Mouse (Mus musculus) layer of hippocampus, adult 8-10 months (tissue): ENCODE measurements around the gene Fxr2. TPM values are rescaled to one million over a fixed set of nuclear protein-coding genes. Genes with fewer than 3 reads are reported as not detected.
"Not testable (repeated sequence)": the region's sequence is repeated elsewhere in the genome, so short reads cannot be mapped to it uniquely, and the experiment has no call there.

Experiments used
- DNase-seq, 2 experiments: peaks; one replicate each; pipeline ENCODE4 v3.0.0; 2022; ENCODE audit warnings: low spot score in 2 of 2
- total RNA-seq, 4 experiments: library from RNA; stranded (reverse); gene quantifications; 2 replicates each; pipeline ENCODE4 v1.2.4; 2022

Gene Fxr2
- total RNA-seq, 4 experiments from 2014 or later = 132 to 154 (median 139) TPM

DNA sequence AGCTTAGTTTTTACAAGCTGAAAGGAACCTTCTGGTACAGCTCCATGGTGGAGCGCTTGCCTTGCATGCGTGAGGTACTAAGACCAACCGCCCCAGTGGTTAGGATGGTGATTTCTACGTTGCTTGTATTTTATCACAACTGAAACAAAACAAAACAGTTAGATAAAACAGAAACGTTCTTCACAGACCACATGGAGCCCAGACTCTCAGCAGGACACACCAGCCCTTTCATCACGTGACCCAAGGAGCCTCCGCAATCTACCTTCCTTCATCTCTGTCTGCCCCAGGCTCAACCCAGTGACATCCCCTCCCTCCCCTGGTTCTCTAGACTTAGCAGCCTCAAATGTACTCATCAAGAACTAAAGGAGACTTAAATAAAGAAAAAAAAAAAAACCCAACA is 23.4 kb upstream of the Fxr2 start:
- DNase-seq = no peak

DNA sequence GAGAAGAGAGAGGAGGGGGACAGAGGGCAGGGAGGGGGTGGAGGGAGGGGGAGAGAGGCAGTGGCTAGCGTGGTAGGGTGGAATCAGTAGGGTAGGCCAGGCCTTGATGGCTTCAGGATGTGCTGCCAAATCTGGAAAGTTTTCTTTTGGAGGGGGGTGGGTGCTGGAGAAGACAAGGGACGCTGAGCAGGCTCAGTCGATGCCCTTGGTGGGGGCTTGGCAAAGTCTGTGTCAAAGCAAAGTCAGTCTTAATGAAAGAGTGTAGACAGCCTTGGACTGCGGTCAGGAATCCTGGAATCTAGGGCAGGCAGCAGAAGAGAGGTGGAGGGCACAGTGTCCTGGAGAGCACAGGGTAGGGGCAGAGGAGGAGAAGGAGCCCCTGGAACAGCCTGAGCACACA is 21.9 kb upstream of the Fxr2 start:
- DNase-seq = no peak

DNA sequence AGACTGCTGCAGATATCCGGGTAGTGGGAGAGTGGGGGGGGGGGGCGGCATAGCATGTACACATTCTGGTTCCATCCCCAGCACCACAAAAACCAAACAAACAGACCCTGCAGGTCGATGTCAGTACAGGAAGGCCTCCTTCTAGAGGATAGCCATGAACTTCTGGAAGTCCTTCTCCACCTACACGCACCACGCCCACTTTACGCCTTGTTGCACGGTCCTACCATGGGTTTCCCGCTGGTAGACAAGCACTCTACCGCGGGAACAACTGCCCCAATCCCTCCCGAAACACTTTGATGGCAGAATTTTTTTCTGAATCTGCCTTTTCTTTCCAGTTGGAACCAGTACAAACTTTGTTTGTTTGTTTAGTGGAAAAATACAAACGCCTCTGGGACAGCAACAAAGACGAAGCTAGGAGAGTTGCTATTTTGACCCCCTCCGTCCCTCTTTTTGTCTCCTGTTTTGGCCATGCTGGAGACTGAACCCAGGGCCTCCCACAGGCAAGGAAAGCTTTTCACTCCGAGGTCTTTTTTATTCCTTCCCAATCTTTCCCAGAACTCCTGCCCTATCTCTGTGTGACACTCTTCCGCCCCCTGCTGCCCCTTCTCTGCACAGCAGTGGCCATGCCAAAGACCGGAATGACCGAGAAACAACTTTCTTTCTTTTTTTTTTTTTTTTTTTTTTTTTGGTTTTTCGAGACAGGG is 19.1 kb upstream of the Fxr2 start:
- DNase-seq = peak; percentile 71 to 80

DNA sequence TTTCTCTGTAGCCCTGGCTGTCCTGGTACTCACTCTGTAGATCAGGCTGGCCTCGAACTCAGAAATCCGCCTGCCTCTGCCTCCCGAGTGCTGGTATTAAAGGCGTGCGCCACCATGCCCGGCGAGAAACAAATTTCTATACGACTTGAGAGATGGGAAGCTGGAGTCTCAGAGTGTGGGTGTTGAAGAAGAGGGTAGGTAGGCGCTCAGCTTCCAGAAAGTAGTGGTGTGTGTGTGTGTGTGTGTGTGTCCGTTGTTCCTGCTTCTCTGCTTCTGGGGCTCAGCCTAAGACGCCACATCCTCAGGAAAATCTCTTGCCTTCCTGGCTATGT is 18.6 kb upstream of the Fxr2 start:
- DNase-seq = not testable (repeated sequence)

DNA sequence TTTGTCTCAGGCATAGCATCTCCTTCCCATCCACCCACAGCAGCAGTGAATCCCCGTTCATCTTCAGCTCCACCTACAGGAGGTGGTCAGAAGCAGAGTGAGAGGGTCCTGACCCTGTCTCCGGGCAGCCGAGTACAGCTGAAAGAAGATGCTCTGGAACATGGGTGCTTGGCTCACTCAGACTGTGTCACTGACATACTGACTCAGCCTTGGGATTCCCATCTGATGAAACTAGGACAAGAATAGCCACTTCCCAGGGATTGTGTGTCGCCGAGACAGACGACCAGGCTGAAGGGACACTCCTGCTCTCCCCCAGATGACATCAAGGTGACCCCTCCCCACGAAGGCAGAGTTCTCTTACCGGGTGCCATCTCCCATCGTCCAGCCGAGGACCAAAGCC is 16.0 kb upstream of the Fxr2 start:
- DNase-seq = no peak

DNA sequence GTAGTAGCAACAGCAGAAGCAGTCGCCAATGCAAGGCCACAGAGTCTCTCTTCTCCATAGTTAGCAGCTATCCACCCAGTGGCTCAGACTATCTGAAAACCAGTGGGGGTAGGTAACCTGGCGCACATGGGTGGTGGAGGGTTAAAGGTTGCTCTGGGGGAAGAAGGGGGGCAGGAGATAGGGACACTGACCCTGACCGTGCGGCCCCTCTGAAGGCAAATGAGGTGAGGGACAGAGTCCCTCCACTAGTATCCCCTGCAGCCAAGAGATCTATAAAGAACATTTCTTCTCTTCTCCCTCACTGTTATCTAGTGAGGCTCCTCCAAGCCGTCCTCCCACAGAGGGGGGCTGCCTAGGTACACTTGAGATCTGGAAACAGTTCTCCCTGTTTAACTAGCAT is 15.0 kb upstream of the Fxr2 start, which contains the start of gene Shbg:
Gene Shbg, minus strand, starts transcription at position 101 of the 400 bp plus-strand sequence.
- DNase-seq = no peak

DNA sequence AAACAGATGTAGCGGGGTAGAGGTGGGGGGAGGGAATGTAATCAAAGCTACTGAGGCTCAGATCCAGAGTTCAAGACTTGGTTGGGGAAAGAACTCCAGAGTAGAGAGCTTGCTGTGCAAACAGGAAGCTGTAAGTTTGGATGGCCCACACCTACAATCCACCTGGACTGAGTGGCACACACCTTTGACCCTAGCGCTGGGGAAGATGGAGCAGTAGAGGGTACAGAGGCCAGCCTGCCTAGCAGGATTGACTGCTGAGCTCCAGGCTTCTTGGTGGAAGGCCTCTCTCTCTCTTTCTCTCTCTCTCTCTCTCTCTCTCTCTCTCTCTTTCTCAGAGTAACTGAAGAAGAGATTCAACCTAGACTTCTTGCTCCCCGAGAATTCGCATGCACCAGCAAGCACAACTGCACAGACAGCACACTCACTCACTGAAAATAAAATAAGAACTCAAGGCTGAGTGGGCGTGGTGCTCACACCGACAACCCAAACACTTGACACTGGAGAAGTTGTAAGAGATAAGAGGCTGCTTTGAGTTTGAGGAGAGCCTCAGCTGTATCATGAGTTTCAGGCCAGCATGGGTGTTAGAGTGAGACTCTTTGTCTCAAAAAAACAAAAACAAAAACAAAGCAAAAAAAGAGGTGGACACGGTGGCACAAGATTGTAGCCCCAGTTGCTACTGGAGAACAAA is 12.3 kb upstream of the Fxr2 start:
- DNase-seq = no peak

DNA sequence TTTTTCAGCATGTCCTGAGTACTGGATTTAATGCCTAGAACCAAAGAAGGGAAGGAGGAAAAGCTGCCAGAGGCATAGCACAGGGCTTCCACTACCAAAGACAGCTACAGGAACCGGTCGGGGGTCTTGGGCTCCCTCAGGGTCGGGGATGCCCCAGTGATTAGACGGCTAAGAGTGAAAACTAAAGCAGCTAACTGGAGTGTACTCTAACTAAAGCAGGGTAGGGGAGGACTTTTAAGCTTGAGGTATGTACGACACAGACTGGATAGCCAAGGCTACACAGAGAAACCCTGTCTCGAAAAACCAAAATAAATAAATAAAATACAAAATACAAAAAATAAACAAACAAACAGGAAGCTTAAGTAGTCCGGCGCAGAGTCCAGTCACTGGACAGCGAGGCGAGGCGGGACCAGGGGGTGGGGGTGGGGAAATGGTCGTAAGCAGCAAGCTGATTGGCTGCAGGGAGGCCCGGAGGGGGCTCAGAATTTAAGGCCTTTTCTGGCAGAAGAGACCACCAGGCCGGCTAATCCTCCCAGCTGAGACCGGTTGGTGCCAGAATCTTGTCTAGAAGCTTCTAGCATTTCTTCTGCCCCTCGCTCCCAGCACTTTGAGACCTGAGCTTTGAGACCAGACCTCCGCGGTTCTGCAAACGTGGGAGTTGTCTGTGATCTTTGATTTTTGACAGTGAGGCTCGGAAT is 11.1 kb upstream of the Fxr2 start, which contains the start of gene Sat2:
Gene Sat2, plus strand, starts transcription at position 454 of the 698 bp plus-strand sequence.
- DNase-seq = peak in 1 of 2 experiments; percentile 40

DNA sequence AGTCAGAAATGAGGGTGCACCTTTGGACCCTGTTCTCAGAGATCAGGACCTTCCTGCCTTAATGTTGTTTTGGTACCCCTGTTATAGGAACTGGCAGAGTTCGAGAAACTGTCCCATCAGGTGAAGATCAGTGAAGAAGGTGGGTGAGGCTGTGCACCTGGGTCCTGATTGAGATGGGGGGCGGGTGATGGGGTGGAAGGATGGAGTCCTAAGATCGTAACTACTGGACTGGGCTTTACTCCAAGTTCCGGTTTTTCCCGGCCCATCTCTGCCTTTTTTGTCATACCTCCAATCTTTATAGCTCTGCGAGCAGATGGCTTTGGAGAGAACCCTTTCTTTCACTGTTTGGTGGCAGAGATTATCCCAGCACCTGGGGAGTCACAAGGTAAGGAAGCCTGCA is 10.4 kb upstream of the Fxr2 start:
- DNase-seq = no peak

DNA sequence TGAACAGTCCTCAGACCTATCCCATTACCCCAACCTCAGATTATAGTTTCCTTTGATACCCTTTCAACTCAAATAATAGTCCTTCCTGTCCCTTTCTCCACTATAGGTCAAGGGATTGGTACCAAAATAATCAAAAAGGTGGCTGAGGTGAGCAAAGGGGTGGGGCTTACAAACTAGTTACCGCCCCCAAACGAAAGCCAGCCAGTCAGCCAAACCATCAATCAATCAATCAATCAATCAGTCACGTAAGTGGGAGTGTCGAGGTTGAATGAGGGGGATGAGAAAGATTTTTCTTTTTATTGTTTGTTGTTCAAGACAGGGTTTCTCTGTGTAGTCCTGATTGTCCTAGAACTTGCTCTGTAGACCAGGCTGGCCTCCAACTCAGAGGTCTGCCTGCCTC is 9.8 kb upstream of the Fxr2 start:
- DNase-seq = no peak

DNA sequence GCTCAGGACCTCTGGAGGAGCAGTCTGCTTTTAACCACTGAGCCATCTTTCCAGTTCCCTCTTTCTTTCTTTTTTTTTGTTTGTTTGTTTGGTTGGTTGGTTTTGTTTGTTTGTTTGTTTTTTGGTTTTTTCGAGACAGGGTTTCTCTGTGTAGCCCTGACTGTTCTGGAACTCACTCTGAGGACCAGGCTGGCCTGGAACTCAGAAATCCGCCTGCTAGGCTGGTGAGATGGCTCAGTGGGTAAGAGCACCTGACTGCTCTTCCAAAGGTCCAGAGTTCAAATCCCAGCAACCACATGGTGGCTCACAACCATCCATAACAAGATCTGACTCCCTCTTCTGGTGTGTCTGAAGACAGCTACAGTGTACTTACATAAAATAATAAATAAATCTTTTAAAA is 8.5 kb upstream of the Fxr2 start:
- DNase-seq = not testable (repeated sequence)

DNA sequence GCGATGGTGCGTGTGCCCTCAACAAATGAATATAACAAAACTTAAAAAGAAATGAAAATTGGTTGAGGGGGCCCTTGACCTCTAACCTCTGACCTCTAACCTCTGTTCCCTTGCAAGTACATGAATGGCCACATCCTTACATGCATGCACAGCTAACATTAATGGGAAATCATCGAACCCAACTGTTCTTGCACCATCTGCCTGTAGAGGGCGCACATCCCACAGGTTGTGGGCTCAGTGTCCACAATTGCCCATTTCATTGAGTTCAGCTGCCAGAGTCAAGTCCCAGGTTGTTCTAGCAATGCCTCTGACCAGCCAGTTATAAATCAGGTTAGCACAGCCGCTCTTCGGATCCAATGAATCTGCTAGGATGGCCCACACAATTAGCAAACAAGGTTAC is 4.5 kb upstream of the Fxr2 start:
- DNase-seq = peak; percentile 65 to 78

DNA sequence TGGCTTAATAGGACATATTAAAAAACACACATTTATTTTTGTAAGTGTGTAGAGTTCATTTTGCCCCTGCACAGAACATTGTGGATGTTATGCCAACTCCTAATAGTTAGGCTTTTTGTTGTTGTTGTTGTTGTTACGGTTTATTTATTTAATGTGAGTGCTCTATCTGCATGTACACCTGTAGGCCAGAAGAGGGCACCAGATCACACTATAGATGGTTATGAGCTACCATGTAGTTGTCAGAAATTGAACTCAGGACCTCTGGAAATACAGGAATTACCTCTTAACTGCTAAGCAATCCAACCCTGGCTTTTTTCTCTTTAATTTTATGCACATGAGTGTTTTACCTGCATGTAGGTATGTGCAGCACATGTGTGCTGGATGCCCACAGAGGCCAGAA is 3.0 kb upstream of the Fxr2 start:
- no peak for DNase-seq

DNA sequence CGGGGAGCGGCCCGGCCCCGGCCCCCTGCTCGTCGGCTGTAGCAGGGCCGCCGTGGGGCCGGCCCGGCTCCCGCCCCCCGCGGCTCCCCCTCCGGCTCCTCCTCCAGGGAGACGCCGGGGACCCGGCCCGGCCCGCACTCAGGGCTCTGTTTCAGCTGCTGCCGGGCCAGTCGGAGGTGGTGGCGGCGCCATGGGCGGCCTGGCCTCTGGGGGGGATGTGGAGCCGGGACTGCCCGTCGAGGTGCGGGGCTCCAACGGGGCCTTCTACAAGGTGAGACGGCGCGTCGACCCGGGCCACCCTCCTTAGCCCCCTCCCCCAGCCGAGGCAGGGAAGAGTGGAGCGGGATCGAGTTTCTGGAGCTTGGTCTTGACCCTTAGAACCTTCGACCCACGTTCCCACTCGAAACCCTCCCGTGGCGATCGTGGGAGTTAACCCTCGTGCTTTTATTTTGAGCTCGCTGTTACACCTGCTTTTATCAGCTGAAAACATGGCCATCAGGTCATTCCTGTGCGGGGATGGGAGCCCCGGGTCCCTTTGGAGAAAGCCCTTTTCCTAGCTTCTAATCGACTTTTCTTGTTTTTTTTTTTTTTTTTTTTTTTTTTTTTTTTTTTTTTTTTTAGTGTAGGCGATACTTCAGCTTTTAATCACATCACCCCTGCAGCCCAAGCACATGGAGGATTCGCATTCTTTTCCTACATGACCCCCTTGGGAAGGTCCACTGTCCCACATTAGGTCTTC is 507 bp downstream of the Fxr2 start:
- DNase-seq = no peak

DNA sequence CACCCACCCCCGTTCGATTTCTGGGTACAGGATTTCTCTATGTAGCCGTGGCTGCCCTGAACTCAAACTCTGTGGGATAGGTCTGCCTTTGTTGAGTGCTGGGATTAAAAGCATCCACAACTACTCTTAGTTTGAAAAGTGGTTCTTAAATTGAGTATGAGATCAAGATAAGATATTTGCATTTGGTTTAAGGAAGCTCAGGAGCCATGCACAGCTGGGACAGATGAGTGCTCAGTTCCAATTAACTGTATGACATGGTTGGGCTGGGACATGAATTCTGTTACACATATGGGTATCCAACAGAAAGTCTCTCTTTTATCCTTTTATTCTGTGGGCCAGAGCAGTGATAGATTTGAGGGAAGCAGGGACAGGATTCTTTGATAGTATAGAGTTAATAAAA is 2.7 kb downstream of the Fxr2 start:
- DNase-seq = no peak

DNA sequence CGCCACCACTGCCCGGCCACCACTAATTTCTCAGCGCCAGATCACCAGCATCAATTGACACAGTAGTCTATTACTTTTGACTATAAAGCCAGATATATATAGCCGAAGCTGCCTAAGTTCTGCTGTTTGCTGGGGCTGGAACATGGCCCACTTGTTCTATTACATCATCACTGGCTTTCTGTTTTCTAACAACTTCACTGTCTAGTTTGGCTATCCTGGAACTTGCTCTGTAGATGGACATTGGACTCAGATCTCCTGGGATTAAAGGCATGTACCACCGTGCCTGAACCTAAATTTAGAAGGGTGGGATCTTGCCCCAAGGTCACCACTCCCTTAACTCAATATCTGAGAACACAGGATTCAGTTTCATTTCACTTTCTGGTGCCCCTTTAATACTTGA is 13.1 kb downstream of the Fxr2 start:
- DNase-seq = no peak

DNA sequence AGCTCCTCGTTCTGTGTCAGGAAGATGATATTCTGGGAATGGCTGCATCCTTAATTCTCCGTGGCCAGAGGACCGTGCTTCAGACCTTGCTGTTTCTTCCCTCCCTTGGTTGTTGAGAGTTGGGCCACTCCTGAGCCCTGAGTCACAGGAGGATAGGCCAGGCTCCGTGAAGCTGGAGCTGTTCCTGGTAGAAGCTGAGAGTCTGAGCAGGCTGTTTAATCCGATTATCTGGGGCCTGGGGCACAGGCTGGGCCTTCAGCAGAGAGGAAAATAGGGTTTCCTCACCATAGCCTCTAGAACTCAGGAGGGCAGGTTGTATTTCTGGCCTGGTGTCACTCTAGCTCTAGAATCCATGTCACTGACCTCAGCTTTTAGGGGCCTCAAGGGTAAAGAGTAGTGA is 20.6 kb downstream of the Fxr2 start:
- no peak for DNase-seq

DNA sequence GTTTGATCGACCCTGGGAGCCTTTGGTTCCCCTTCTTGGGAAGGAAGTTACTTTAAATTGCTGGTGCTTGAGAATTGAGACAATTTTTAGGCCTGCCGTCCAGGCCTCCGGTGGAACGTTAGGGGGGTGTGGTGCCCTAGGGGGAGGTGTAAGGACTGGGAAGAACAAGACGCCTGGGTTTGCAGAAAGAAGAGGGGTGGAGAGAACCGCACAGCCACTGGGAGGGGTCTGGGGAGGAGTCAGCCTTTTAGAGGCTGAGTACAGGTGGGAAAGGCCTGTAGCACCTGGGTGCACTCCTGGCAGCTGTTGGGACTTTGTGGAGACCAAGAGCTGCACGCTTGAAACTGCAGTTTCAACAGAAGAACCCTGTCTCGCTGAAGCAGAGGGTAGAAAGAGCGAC is 22.0 kb downstream of the Fxr2 start:
- DNase-seq = no peak

DNA sequence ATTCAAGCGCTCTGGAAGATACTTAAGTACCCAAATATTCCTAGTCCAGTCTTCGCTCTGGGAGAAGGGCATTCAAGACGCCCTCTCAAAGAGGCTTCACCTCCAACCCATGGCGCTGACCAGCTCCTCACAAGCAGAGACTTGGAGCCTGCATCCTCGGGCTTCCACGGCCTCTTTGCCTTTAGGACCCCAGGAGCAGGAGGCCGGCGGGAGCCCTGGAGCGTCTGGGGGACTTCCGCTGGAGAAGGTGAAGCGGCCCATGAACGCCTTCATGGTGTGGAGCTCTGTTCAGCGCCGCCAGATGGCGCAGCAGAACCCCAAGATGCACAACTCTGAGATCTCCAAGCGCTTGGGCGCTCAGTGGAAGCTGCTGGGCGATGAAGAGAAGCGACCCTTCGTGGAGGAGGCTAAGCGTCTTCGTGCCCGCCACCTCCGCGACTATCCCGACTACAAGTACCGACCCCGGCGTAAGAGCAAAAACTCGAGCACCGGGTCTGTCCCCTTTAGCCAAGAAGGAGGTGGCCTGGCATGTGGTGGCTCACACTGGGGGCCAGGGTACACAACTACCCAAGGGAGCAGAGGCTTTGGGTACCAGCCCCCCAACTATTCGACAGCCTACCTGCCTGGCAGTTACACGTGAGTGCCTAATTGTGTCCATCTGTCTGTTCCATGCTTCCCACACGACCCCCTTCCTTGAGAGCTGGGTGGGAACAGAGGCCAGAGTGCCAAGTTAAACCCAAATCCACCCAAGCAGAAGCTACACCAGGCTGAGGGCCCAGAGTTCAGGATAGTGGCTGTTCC is 22.7 kb downstream of the Fxr2 start, which contains the start of gene Sox15:
Gene Sox15, plus strand, starts transcription at position 51 of the 801 bp plus-strand sequence.
- peak in 1 of 2 experiments; percentile 72 for DNase-seq

DNA sequence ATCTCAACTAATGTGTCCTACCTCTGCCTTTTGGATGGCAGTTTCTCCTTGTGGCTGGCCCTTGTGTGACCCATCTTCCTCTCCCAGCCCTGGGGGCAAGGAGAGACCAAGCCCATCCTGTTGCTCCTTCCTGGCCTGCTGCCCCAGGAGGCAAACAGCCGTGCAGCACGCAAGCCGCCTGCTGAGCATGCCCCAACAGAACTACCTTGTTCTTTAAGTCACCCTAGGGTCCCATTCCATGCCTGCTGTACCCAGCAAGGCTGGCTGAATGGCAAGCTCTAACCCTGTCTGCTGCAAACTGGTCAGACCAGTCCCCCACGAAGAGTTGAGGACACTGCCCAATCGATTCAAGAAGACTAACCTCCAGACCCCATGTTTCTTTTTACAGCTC is 23.3 kb downstream of the Fxr2 start:
- DNase-seq = no peak
